Mouse (Mus musculus) cerebellum, adult 2 months (tissue): ENCODE results near the gene Cd6.

Experiments
- CTCF ChIP-seq: fragments of 200-500 bp; IDR thresholded peaks from 2 replicates; pipeline ENCODE4 v1.5.1; 2011; ENCODE audit warnings: low read depth, mild to moderate bottlenecking, control low read depth, low read length, moderate library complexity, borderline replicate concordance; ENCODE audit not compliant: insufficient read depth
- POLR2A ChIP-seq: fragments of 200-500 bp; IDR thresholded peaks from 2 replicates; pipeline ENCODE4 v1.6.1; 2011; ENCODE audit warnings: low read length, control low read depth, borderline replicate concordance; ENCODE audit not compliant: insufficient read depth

DNA sequence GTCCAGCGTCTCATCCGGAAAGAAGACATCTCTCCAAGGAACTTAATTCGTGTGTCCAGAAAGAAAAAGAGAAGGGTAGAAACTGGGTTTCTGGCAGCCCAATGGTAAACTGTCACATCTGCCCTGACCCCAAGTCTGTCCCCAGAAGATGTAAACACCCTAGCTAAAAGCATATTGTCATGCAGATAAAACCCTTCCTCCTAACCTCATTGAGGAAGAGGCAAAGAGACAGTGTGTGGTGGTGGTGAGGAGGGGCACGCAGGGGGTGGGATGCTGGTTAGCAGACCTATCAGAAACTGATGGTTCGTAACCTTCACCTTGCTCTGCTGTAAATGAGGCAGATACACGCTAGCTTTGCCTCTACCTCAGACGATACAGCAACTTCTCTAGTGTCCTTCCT lies 8.5 kb downstream of the Cd6 start:
- TF ChIP-seq CTCF, result no peak
- TF ChIP-seq POLR2A, result no peak
